Mouse (Mus musculus) CH12.LX (cell line): Measurements from ENCODE around the gene Rpl23. TPM values are rescaled to one million over a fixed set of nuclear protein-coding genes. Genes with fewer than 3 reads are reported as not detected.

ENCODE experiments used
- DNase-seq: peaks from one replicate; pipeline ENCODE4 v3.0.0-alpha.2; 2013; ENCODE audit errors: extremely low read depth
- H3K27ac ChIP-seq: 2 replicates; pipeline ENCODE4 v1.5.1; 2012; ENCODE audit warnings: low read depth, mild to moderate bottlenecking, control low read depth, moderate library complexity; ENCODE audit not compliant: insufficient read depth
- H3K27me3 ChIP-seq: replicated peaks from 2 replicates; pipeline ENCODE3; 2012; ENCODE audit warnings: inconsistent platforms
- H3K36me3 ChIP-seq, 2 experiments: replicated peaks in 1 of 2; 2 replicates each; pipeline versions ENCODE3 to v1.6.1; 2012; ENCODE audit warnings: inconsistent platforms in 1 of 2, low read length in 1 of 2, mild to moderate bottlenecking in 1 of 2, mixed read lengths in 1 of 2, moderate library complexity in 1 of 2; ENCODE audit not compliant: control insufficient read depth in 1 of 2, insufficient read depth in 1 of 2
- H3K4me1 ChIP-seq, 2 experiments: 2 replicates each; pipeline ENCODE4 v1.6.1; 2012; ENCODE audit warnings: inconsistent platforms in 1 of 2, moderate library complexity in 1 of 2; ENCODE audit not compliant: insufficient read depth in 2 of 2, control insufficient read depth in 1 of 2
- H3K4me2 ChIP-seq: 2 replicates; pipeline ENCODE4 v1.6.1; 2012; ENCODE audit warnings: low read depth, mild to moderate bottlenecking, control low read depth; ENCODE audit not compliant: poor library complexity, insufficient read depth, severe bottlenecking
- H3K4me3 ChIP-seq, 3 experiments: fragments of 150-350 bp in 1 of 3; sonication (generic) in 1 of 3; replicated peaks in 1 of 3; 2 replicates each; pipeline versions ENCODE3 to v1.5.1; 2011 to 2012; ENCODE audit warnings: low read depth in 2 of 3, low read length in 2 of 3, mild to moderate bottlenecking in 2 of 3, moderate library complexity in 2 of 3, control low read depth in 1 of 3, improper control_type of control experiment in 1 of 3, inconsistent platforms in 1 of 3, mixed read lengths in 1 of 3; ENCODE audit not compliant: poor library complexity in 1 of 3
- H3K79me2 ChIP-seq: replicated peaks from 2 replicates; pipeline ENCODE4 v1.6.1; 2012; ENCODE audit warnings: mild to moderate bottlenecking, moderate library complexity; ENCODE audit not compliant: control insufficient read depth, poor library complexity, insufficient read depth, severe bottlenecking; ENCODE audit errors: extremely low read depth
- H3K9ac ChIP-seq: 2 replicates; pipeline ENCODE4 v1.6.1; 2012; ENCODE audit warnings: low read depth, mild to moderate bottlenecking, control low read depth, moderate library complexity; ENCODE audit not compliant: insufficient read depth
- H3K9me3 ChIP-seq: replicated peaks from 2 replicates; pipeline ENCODE3; 2012; ENCODE audit warnings: low read length, inconsistent platforms, mixed read lengths
- CHD1 ChIP-seq: IDR thresholded peaks from 2 replicates; pipeline ENCODE4 v1.6.1; 2012; ENCODE audit warnings: low read depth, low read length, improper control_type of control experiment, inconsistent platforms
- CHD2 ChIP-seq: IDR thresholded peaks from 2 replicates; pipeline ENCODE4 v1.6.1; 2011; ENCODE audit warnings: low read length, improper control_type of control experiment
- CTCF ChIP-seq, 2 experiments: IDR thresholded peaks in 1 of 2; conservative IDR thresholded peaks in 1 of 2; 2 replicates each; pipeline ENCODE4 v1.5.1; 2011 to 2012; ENCODE audit warnings: low read depth in 2 of 2, low read length in 2 of 2, improper control_type of control experiment in 1 of 2, inconsistent platforms in 1 of 2, mild to moderate bottlenecking in 1 of 2, moderate library complexity in 1 of 2
- E2F4 ChIP-seq: IDR thresholded peaks from 2 replicates; pipeline ENCODE4 v1.6.1; 2011; ENCODE audit warnings: low read depth, low read length, improper control_type of control experiment; ENCODE audit not compliant: insufficient replicate concordance
- ELF1 ChIP-seq: IDR thresholded peaks from 2 replicates; pipeline ENCODE4 v1.6.1; 2014; ENCODE audit warnings: low read depth, mild to moderate bottlenecking, inconsistent platforms, low read length, improper control_type of control experiment
- HCFC1 ChIP-seq: IDR thresholded peaks from 2 replicates; pipeline ENCODE4 v1.6.1; 2012; ENCODE audit warnings: low read depth, mild to moderate bottlenecking, inconsistent platforms, low read length, improper control_type of control experiment
- KAT2A ChIP-seq: IDR thresholded peaks from 2 replicates; pipeline ENCODE4 v1.6.1; 2012; ENCODE audit warnings: low read length, improper control_type of control experiment, inconsistent platforms; ENCODE audit not compliant: insufficient replicate concordance
- MAX ChIP-seq: IDR thresholded peaks from 2 replicates; pipeline ENCODE4 v1.6.1; 2011; ENCODE audit warnings: low read length, improper control_type of control experiment
- MXI1 ChIP-seq: IDR thresholded peaks from 2 replicates; pipeline ENCODE4 v1.6.1; 2011; ENCODE audit warnings: mild to moderate bottlenecking, low read depth, low read length, improper control_type of control experiment
- MYC ChIP-seq: IDR thresholded peaks from 2 replicates; pipeline ENCODE4 v1.6.1; 2011; ENCODE audit warnings: low read depth, mild to moderate bottlenecking, improper control_type of control experiment, low read length
- NRF1 ChIP-seq: IDR thresholded peaks from 2 replicates; pipeline ENCODE4 v1.6.1; 2014; ENCODE audit warnings: low read depth, mild to moderate bottlenecking, inconsistent platforms, low read length, improper control_type of control experiment, moderate library complexity
- PAX5 ChIP-seq: IDR thresholded peaks from 2 replicates; pipeline ENCODE4 v1.6.1; 2012; ENCODE audit warnings: low read length, inconsistent platforms, mixed read lengths
- POLR2AphosphoS2 ChIP-seq: IDR thresholded peaks from 2 replicates; pipeline ENCODE4 v1.6.1; 2011; ENCODE audit warnings: low read depth, low read length, improper control_type of control experiment
- RAD21 ChIP-seq: IDR thresholded peaks from 2 replicates; pipeline ENCODE4 v1.6.1; 2011; ENCODE audit warnings: low read depth, mild to moderate bottlenecking, low read length, improper control_type of control experiment, moderate library complexity
- RCOR1 ChIP-seq: conservative IDR thresholded peaks from 2 replicates; pipeline ENCODE4 v1.6.1; 2012; ENCODE audit warnings: low read depth, mild to moderate bottlenecking, inconsistent platforms, low read length, improper control_type of control experiment
- SIN3A ChIP-seq: IDR thresholded peaks from 2 replicates; pipeline ENCODE4 v1.6.1; 2012; ENCODE audit warnings: low read length, improper control_type of control experiment, inconsistent platforms
- SMC3 ChIP-seq: IDR thresholded peaks from 2 replicates; pipeline ENCODE4 v1.6.1; 2011; ENCODE audit warnings: low read depth, low read length, improper control_type of control experiment
- TBP ChIP-seq: conservative IDR thresholded peaks from 2 replicates; pipeline ENCODE4 v1.6.1; 2011; ENCODE audit warnings: low read depth, low read length, improper control_type of control experiment
- TCF12 ChIP-seq: IDR thresholded peaks from 2 replicates; pipeline ENCODE4 v1.6.1; 2014; ENCODE audit warnings: low read depth, mild to moderate bottlenecking, inconsistent platforms, low read length, improper control_type of control experiment
- UBTF ChIP-seq: IDR thresholded peaks from 2 replicates; pipeline ENCODE4 v1.6.1; 2012; ENCODE audit warnings: low read depth, mild to moderate bottlenecking, inconsistent platforms, low read length, improper control_type of control experiment, moderate library complexity
- USF1 ChIP-seq: IDR thresholded peaks from 2 replicates; pipeline ENCODE4 v1.6.1; 2014; ENCODE audit warnings: low read depth, mild to moderate bottlenecking, inconsistent platforms, low read length, improper control_type of control experiment
- USF2 ChIP-seq: conservative IDR thresholded peaks from 2 replicates; pipeline ENCODE4 v1.6.1; 2011; ENCODE audit warnings: low read depth, low read length, improper control_type of control experiment
- ZKSCAN1 ChIP-seq: IDR thresholded peaks from 2 replicates; pipeline ENCODE4 v1.6.1; 2012; ENCODE audit warnings: low read depth, inconsistent platforms, low read length, improper control_type of control experiment, borderline replicate concordance
- ZMIZ1 ChIP-seq: IDR thresholded peaks from 2 replicates; pipeline ENCODE4 v1.6.1; 2012; ENCODE audit warnings: low read depth, mild to moderate bottlenecking, inconsistent platforms, low read length, improper control_type of control experiment
- ZNF384 ChIP-seq: IDR thresholded peaks from 2 replicates; pipeline ENCODE4 v1.6.1; 2012; ENCODE audit warnings: low read depth, low read length, improper control_type of control experiment, inconsistent platforms
- dilution Hi-C: fragments of 300-500 bp; cut with MboI; formaldehyde crosslinking; loops from 2 replicates; pipeline ENCODE4 v1.14.3; 2020; ENCODE audit warnings: low sequenced_read_pairs; ENCODE audit not compliant: extremely low pct_unique_long_range_greater_than_20kb, extremely low pct_ligation_motif_present
- in situ Hi-C: fragments of 300-500 bp; cut with MboI; formaldehyde crosslinking; loops from 3 replicates; pipeline ENCODE4 v1.14.3; 2019; ENCODE audit warnings: low sequenced_read_pairs, low pct_ligation_motif_present, low pct_unique_long_range_greater_than_20kb, mixed read lengths
- polyA plus RNA-seq: library from polyadenylated mRNA; unstranded; fragments of >175 nt; gene quantifications from 2 replicates; pipeline ENCODE4 v1.2.1, GENCODE M21; 2012; ENCODE audit warnings: low read depth; ENCODE audit not compliant: insufficient read length
- total RNA-seq, 2 experiments: library from RNA; depleted of rRNA; stranded (reverse); fragments of 300-350 nt in 1 of 2; fragments of >200 nt in 1 of 2; gene quantifications; 2 replicates each; pipeline ENCODE4 v1.2.3; 2012 to 2014

Rpl23 gene
- total and polyA plus RNA-seq, 3 experiments, result 1,387 to 2,073 (median 1,878) TPM

GRCm38 (mm10) chr11:97806613-97806964 lies 24.4 kb upstream of the Rpl23 start:
- dilution Hi-C loops, result no loop called here
- in situ Hi-C loops, result no loop called here
- no peak overlapping the region for H3K9ac ChIP-seq
- TF ChIP-seq POLR2AphosphoS2 (no peak), CHD2 (no peak), PAX5 (no peak), MYC (no peak), KAT2A (no peak), ZKSCAN1 (no peak), CTCF (conservative IDR thresholded peaks at IDR 0.05 in 1 of 2, IDR thresholded peaks at IDR 0.05 in 1 of 2; ENCODE audit: low read depth in 2 of 2, low read length in 2 of 2) (no peak), USF1 (no peak), USF2 (no peak), SMC3 (no peak), NRF1 (no peak), E2F4 (no peak), TCF12 (no peak), ELF1 (no peak), UBTF (no peak), MAX (no peak), SIN3A (no peak), RAD21 (no peak)
- peaks cover 5 to 53% of the 10 kb centered on the region in 2 experiments for H3K36me3 ChIP-seq
- DNase-seq, result no peak
- no peak overlapping the region for H3K4me3 ChIP-seq
- H3K9me3 ChIP-seq, result no peaks in the 10 kb centered on the region
- no peaks in the 10 kb centered on the region for H3K79me2 ChIP-seq
- no peak overlapping the region for H3K4me2 ChIP-seq
- H3K27ac ChIP-seq, result no peak overlapping the region
- H3K4me1 ChIP-seq, result peaks cover 33 to 76% of the 10 kb centered on the region in 2 experiments
- H3K27me3 ChIP-seq, result no peaks in the 10 kb centered on the region

- Histone ChIP-seq H3K27me3 (no peaks in the 10 kb centered on the region), H3K4me2 (no peak overlapping the region), H3K36me3 (peaks cover 5 to 48% of the 10 kb centered on the region in 2 experiments), H3K9ac (no peak overlapping the region), H3K4me1 (peaks cover 37 to 80% of the 10 kb centered on the region in 2 experiments), H3K79me2 (no peaks in the 10 kb centered on the region), H3K4me3 (no peak overlapping the region), H3K27ac (no peak overlapping the region), H3K9me3 (no peaks in the 10 kb centered on the region)
- TF ChIP-seq USF1, result no peak
- TF ChIP-seq MXI1, result no peak
- TF ChIP-seq SIN3A, result no peak
- no peak for TF ChIP-seq ZMIZ1
- TF ChIP-seq MAX, result no peak
- no peak for TF ChIP-seq ZNF384
- TF ChIP-seq CHD1, result no peak
- TF ChIP-seq RCOR1, result no peak
- no peak for TF ChIP-seq CTCF (conservative IDR thresholded peaks at IDR 0.05 in 1 of 2, IDR thresholded peaks at IDR 0.05 in 1 of 2; ENCODE audit: low read depth in 2 of 2, low read length in 2 of 2)
- TF ChIP-seq TBP, result no peak
- no peak for TF ChIP-seq UBTF
- no peak for TF ChIP-seq E2F4
- no peak for TF ChIP-seq KAT2A
- TF ChIP-seq CHD2, result no peak
- no peak for TF ChIP-seq HCFC1
- no peak for TF ChIP-seq RAD21
- TF ChIP-seq TCF12, result no peak
- in situ Hi-C loops (no loop called here), dilution Hi-C loops (no loop called here)
- DNase-seq, result no peak
Observed at GRCm38 (mm10) chr11:97805662-97806612, 23.7 kb upstream of the Rpl23 start.
